ENCODE assay signal across 8 mouse cellular contexts in genomic region chr6:116007561-116008173, GRCm38 (mm10). TPM values are rescaled to one million over a fixed set of nuclear protein-coding genes. Genes with fewer than 3 reads are reported as not detected.
DNase-seq lines count a peak whose midpoint lies in the region; ATAC-seq and TF ChIP-seq lines count a peak whose summit lies in the region.

No protein-coding gene starts in this region.

- H3K27me3 ChIP-seq in C2C12 (ENCODE audit: control insufficient read depth, insufficient read depth, insufficient read length): no peaks in the 10 kb centered on the region
- H3K27me3 ChIP-seq in MEL (ENCODE audit: control insufficient read depth in 1 of 2, insufficient read depth in 2 of 2, low read length in 2 of 2): no peaks in the 10 kb centered on the region
- no peaks in the 10 kb centered on the region for H3K27me3 ChIP-seq in liver, postnatal 0 days (ENCODE audit: insufficient read depth, low read length)

- 8% methylated on average over 6 of the region's 9 CpGs for WGBS in liver, postnatal 0 days (ENCODE audit: insufficient replicate concordance)

- no peaks in the 10 kb centered on the region for H3K9me3 ChIP-seq in MEL (replicated peaks; ENCODE audit: insufficient read depth, low read length)
- no peaks in the 10 kb centered on the region for H3K9me3 ChIP-seq in liver, postnatal 0 days (ENCODE audit: low read length)

- TF ChIP-seq EP300 in MEL (IDR thresholded peaks at IDR 0.05; ENCODE audit: low read depth in 1 of 2, low read length in 2 of 2): no peak
- no peak for TF ChIP-seq EP300 in liver, postnatal 0 days (IDR thresholded peaks at IDR 0.05; ENCODE audit: low read depth)

- no peak overlapping the region for H3K4me3 ChIP-seq in C2C12 (ENCODE audit: insufficient read depth, poor library complexity, severe bottlenecking)
- no peak overlapping the region for H3K4me3 ChIP-seq in MEL (ENCODE audit: control insufficient read depth in 1 of 2, insufficient read depth in 1 of 2, low read depth in 2 of 2, low read length in 2 of 2)
- no peak overlapping the region for H3K4me3 ChIP-seq in liver, postnatal 0 days (ENCODE audit: low read depth, low read length)

- DNase-seq in MEL (ENCODE audit: low read depth, low spot score): peak; percentile 65
- peak; percentile 79 for DNase-seq in cerebellum, adult 9-10 months
- peak; percentile 56 to 70 for DNase-seq in frontal cortex, postnatal 25 days (ENCODE audit: low spot score in 2 of 2)
- DNase-seq in liver, postnatal 0 days: peak; percentile 78
- DNase-seq in yolk sac, embryonic 10.5 days (ENCODE audit: low spot score): peak; percentile 59

- H3K79me3 ChIP-seq in C2C12 (ENCODE audit: low read depth): no peaks in the 10 kb centered on the region

- no peak for TF ChIP-seq POLR2A in MEL (IDR thresholded peaks at IDR 0.05; ENCODE audit: control insufficient read depth in 1 of 2, insufficient read depth in 1 of 2, low read depth in 1 of 2, low read length in 2 of 2, poor library complexity in 1 of 2)

- no peak overlapping the region for H3K27ac ChIP-seq in MEL (ENCODE audit: control insufficient read depth, low read depth, low read length)
- H3K27ac ChIP-seq in liver, postnatal 0 days (ENCODE audit: low read depth): no peak overlapping the region

- peak overlapping the region; percentile 42; the same call in 1 of the 2 replicates for H3K4me2 ChIP-seq in liver, postnatal 0 days (ENCODE audit: low read depth, low read length)

- H3K9ac ChIP-seq in MEL (ENCODE audit: control insufficient read depth, low read depth, low read length, poor library complexity, severe bottlenecking): no peak overlapping the region
- no peak overlapping the region for H3K9ac ChIP-seq in liver, postnatal 0 days (replicated peaks)

- no peaks in the 10 kb centered on the region for H3K36me3 ChIP-seq in C2C12 (ENCODE audit: control insufficient read depth, insufficient read depth)
- no peaks in the 10 kb centered on the region for H3K36me3 ChIP-seq in MEL (ENCODE audit: control insufficient read depth in 1 of 2, insufficient read depth in 2 of 2, low read length in 2 of 2)
- H3K36me3 ChIP-seq in liver, postnatal 0 days (replicated peaks; ENCODE audit: insufficient read depth, low read length): no peaks in the 10 kb centered on the region

- H3K79me2 ChIP-seq in C2C12 (ENCODE audit: control insufficient read depth, insufficient read depth) (no peaks in the 10 kb centered on the region), MEL (ENCODE audit: control insufficient read depth, insufficient read depth, low read length, poor library complexity) (no peaks in the 10 kb centered on the region)

- peak; percentile 59 for TF ChIP-seq CTCF in C2C12 (IDR thresholded peaks at IDR 0.05; ENCODE audit: control insufficient read depth, insufficient read depth, insufficient read length)
- TF ChIP-seq CTCF in MEL (IDR thresholded peaks at IDR 0.05 in 2 of 3, conservative IDR thresholded peaks at IDR 0.05 in 1 of 3; ENCODE audit: control insufficient read depth in 1 of 3, insufficient read depth in 1 of 3, low read depth in 2 of 3, low read length in 3 of 3, poor library complexity in 1 of 3, severe bottlenecking in 1 of 3): peak; percentile 79 to 94 (median 90)
- peak; percentile 81 for TF ChIP-seq CTCF in liver, postnatal 0 days (IDR thresholded peaks at IDR 0.05; ENCODE audit: low read depth)

- ATAC-seq in inflammation-experienced regulatory T-cells, adult 6 months: peak; percentile 65
- ATAC-seq in liver, postnatal 0 days: no peak; the same call in 1 of the 2 replicates
- peak; percentile 49 for ATAC-seq in neutrophil, adult 5-6 weeks (ENCODE audit: extremely low read depth, insufficient number of reproducible peaks, low FRiP score, poor library complexity, severe bottlenecking)

- TF ChIP-seq RAD21 in MEL (IDR thresholded peaks at IDR 0.05; ENCODE audit: low read depth, low read length): peak; percentile 80

- H3K4me1 ChIP-seq in MEL (ENCODE audit: control insufficient read depth in 1 of 2, insufficient read depth in 2 of 2, low read length in 2 of 2): 0 out of 4 replicates have a peak, but pooled peaks cover 0 to 4% of the 10 kb centered on the region in 2 experiments
- peaks cover 21% of the 10 kb centered on the region for H3K4me1 ChIP-seq in liver, postnatal 0 days (ENCODE audit: insufficient read depth)

- no peak overlapping the region for H3ac ChIP-seq in C2C12 (ENCODE audit: control insufficient read depth, insufficient read length, low read depth)

TF ChIP-seq in C2C12, 6 proteins besides CTCF, POLR2A, EP300 and RAD21:
- no peak for TF ChIP-seq MYOD1 (IDR thresholded peaks at IDR 0.05; ENCODE audit: control insufficient read depth, insufficient read length, low read depth)
- no peak for TF ChIP-seq CEBPB (IDR thresholded peaks at IDR 0.05; ENCODE audit: low read depth)
- TF ChIP-seq FOSL1 (IDR thresholded peaks at IDR 0.05; ENCODE audit: insufficient read depth, low read length, poor library complexity, severe bottlenecking): no peak
- no peak for TF ChIP-seq MYOG (IDR thresholded peaks at IDR 0.05; ENCODE audit: control insufficient read depth, extremely low read depth, insufficient read length)
- no peak for TF ChIP-seq MAX (IDR thresholded peaks at IDR 0.05)
- TF ChIP-seq USF1 (IDR thresholded peaks at IDR 0.05; ENCODE audit: low read depth): no peak

TF ChIP-seq in MEL, 35 proteins besides CTCF, POLR2A, EP300 and RAD21:
- TF ChIP-seq ZC3H11A (IDR thresholded peaks at IDR 0.05; ENCODE audit: low read depth, low read length): peak; percentile 92
- TF ChIP-seq ZKSCAN1 (IDR thresholded peaks at IDR 0.05; ENCODE audit: low read depth, low read length): peak; percentile 92
- TF ChIP-seq SMC3 (IDR thresholded peaks at IDR 0.05; ENCODE audit: low read depth, low read length): peak; percentile 98
- no peak for TF ChIP-seq ZNF384 (IDR thresholded peaks at IDR 0.05; ENCODE audit: low read depth, low read length)
- TF ChIP-seq MAX (IDR thresholded peaks at IDR 0.05; ENCODE audit: low read length): no peak
- no peak for TF ChIP-seq CHD1 (IDR thresholded peaks at IDR 0.05; ENCODE audit: low read depth, low read length)
- 0 out of 2 replicates have a peak, but pooled peaks have one; percentile 39 for TF ChIP-seq MAZ (IDR thresholded peaks at IDR 0.05; ENCODE audit: low read depth, low read length)
- TF ChIP-seq SIN3A (IDR thresholded peaks at IDR 0.05; ENCODE audit: low read length): 0 out of 2 replicates have a peak, but pooled peaks have one; percentile 37
- no peak for TF ChIP-seq POLR2AphosphoS5 (IDR thresholded peaks at IDR 0.05; ENCODE audit: borderline replicate concordance, low read depth, low read length)

RNA-seq across cellular contexts. Expression of gene Plxnd1, which starts 12.9 kb away (rescaled TPM):
- polyA plus RNA-seq in C2C12 (2012; fragmentation: generic; extraction: Trizol): 14.8 TPM
- 4.8 and 6.6 TPM in 2 replicates for total RNA-seq in MEL (2012; rRNA removed)
- 10 to 100 TPM in 1 of 2 experiments, not detected in 1; 19.2 TPM for polyA plus RNA-seq in MEL (2012; ENCODE audit: insufficient read depth in 1 of 2, insufficient read length in 2 of 2, low read depth in 1 of 2, low replicate concordance in 2 of 2, missing spikeins in 1 of 2)
- 10 to 100 TPM in 1 of 3 experiments, 1 to 10 TPM in 2; 7.4 to 12.5 (median 8.0) TPM for polyA plus RNA-seq in inflammation-experienced regulatory T-cells, adult 6 months (2017; shearing (Covaris generic))
- polyA plus RNA-seq in liver, postnatal 0 days (2015; fragmentation: Nextera tagmentation; extraction: Ambion mirVana): 8.5 and 8.7 TPM in 2 replicates
- total RNA-seq in neutrophil, adult 5-6 weeks (2017): 12.0 and 12.2 TPM in 2 replicates
